Mouse (Mus musculus): ENCODE data around the gene Celf2.

Celf2 gene

GRCm38 (mm10) chr2:6545127-6545931, 964.0 kb downstream of the Celf2 start:
- no peak for DNase-seq (ENCODE audit: low spot score)

DNA sequence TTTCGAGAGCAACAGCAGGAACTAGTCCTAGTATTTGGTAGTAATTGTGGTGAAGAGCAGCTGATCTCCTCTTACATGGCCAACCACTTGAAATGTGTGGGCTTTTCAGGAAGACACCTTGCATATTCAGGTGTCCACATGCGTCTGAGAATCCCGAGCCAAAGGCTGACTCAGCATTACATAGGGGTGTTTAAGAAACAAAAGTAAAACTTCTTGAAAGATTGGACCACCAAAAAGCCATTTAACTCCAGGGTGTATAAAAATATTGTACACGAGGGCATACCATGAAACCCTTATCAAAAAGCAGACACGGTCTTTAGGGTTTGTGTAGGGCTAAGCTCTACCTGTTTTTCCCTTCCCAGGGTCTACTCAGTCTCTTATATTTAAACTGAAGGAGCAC, 965.7 kb downstream of the Celf2 start:
- no peak for DNase-seq (ENCODE audit: low spot score)

DNA sequence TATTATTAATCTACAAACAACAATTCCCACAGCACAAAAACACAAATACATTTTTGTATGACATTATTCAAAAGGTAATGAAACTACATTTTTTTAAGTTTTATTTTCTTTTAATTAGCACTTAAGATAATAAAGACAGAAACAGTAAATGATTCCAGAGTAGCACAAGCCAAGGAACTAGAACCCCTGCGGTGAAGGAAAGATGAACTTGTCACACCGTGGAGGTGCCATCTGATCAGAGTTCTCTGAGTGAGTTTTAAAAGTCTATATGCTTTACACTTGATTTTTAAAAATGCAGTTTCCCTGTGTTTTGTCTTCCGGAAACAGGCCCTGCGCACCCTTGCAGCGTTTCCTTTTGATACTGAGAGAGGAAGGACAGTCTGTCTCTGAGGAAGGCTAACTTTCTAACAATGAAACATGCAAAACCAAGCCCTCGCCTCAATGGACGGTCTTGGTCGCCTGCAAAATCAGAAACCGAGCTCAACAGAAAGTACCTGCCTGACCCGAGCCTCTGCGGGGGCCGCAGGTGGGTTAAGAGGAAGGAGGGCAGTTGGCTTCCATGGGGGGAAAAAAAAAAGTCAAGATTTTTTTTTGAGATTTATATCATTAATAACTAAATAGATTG, 966.7 kb downstream of the Celf2 start:
- DNase-seq (ENCODE audit: low spot score): no peak

DNA sequence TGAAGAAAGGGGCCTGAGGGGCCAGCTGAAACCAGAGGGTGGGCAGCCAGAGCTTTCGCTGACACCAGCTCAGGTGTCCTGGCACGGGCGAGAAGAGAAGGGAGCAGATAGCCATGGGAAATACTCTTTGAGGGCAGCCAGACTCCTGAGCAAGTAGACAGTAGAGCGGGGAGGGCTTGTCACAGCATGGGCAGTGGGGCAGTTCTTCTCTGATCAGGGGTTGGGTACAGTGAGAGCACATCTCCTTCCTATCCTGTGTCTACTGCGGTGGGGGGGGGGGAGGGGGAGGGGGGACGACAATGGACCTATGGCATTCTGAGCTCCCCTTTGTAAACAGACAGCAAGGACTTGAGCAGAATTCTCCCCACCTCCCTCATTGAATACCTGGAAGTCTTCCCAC, 968.5 kb downstream of the Celf2 start:
- DNase-seq (ENCODE audit: low spot score): no peak

DNA sequence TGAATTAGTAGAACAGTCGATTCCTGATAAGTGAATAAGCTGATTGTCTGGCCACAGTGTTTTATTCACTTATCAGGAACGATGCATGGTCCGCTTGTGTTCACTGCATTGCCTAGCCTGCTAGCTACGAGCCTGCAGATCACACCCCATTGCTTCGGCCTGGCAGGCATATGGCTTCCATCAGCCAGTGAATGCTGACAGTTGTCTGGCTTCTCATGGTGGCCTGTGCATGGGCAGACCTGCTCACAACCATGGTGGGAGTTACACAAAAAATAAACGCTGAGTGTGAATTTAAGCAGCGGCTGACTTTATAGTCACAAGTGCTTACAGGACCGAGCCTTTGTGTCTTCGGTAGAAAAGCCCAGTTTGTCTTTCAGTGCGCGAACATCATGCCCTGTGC, 969.3 kb downstream of the Celf2 start:
- DNase-seq (ENCODE audit: low spot score): no peak

DNA sequence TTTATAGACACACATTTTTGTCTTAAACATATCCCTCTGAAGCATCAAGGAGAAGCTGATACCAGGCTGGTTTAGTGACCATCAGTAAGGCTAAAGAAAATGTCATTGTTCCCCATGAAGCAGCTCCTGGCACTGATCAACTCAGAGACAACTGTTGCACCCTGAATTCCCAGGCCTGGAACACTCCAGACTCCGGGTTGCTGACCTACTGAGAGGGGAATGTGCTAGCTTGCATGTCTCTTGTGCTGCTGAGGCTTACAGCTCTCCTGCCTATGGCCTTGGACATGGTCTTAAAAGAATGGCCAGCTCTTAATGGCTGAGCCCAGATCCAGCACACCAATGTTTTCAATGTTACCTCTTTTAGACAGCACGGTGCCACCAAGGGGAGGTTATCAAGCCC, 970.9 kb downstream of the Celf2 start:
- no peak for DNase-seq (ENCODE audit: low spot score)

GRCm38 (mm10) chr2:6538031-6538430, 971.3 kb downstream of the Celf2 start:
- DNase-seq (ENCODE audit: low spot score): no peak

DNA sequence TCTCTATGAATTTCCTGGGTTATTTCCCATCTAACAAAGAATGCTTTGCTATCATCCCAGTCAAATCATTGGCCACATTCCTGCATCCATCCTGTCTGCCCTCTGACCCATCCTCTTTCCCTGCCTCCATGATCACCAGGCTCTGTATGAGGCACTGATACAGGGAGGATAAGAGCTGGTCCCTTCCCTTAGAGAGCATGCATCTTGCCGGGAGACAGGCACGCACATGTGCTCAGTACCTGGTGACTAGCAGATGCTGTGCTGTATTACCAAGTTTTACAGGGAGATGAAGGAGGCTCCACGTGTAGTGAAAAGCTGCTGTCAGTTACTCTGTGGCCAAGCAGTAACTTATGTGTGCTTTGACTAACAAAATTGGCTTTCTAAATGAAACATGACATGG, 972.0 kb downstream of the Celf2 start:
- DNase-seq (ENCODE audit: low spot score): no peak

DNA sequence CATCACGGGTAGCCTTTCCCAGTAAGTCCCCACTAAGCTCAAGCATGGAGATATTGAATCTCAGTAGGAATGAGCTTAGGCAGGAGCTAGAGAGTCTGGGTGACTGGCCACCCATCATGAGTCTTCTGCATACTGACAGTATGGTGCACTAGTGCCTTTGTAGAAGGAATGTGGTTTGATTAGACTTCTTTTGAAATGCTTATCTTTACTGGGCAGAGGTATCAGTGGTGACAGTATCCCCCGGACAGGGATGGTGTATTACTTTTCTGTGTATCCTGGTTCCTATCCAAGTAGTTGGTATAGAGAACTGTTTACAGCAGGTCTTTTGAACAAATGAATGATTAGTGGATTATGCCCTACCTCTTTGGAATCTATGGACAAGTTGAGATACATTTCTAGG, 973.0 kb downstream of the Celf2 start:
- no peak for DNase-seq (ENCODE audit: low spot score)

GRCm38 (mm10) chr2:6532341-6532740, 977.0 kb downstream of the Celf2 start:
- no peak for DNase-seq (ENCODE audit: low spot score)

DNA sequence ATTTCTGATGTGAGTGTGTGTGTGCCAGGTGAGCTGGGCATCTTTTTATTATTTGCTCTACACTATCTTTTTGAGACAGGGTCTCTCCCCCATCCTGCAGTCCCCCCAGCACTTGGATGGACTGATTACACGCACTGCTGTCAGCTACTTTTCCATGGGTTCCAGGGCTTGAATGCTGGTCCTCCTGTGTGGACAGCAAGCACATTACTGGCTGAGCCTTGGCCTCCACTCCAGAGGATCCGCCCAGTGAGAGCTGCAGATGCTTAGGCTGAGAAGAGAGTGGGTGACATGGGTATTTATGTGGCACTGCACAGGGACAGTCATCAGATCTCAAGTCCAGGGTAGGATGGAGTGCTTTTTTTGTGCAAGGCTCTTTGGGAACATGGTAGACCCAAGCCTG, 981.3 kb downstream of the Celf2 start:
- no peak for DNase-seq (ENCODE audit: low spot score)

GRCm38 (mm10) chr2:6526825-6527224, 982.5 kb downstream of the Celf2 start:
- no peak for DNase-seq (ENCODE audit: low spot score)

DNA sequence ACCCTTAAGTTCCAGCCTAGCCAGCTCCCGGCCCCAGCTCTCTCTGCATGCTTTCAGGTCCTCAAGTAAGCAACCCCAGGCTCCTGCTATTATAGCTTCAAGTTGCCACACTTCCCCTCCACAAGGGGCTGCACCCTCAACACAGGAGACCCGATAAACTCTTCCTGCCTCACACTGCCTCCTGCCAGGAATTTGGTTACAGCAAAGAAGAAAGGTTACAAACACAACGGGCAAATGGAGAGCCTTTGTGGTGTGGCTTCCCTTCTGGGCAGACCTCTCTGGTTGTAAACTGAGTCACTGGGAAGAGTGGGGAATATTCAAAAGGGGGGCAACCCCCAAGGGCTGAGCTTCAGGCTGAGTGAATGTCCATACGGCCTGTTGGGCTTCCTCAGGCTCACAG, 983.1 kb downstream of the Celf2 start:
- DNase-seq (ENCODE audit: low spot score): no peak

- DNase-seq (ENCODE audit: low spot score): no peak
These were observed 985.5 kb downstream of the Celf2 start for GRCm38 (mm10) chr2:6523924-6524300.

- no peak for DNase-seq (ENCODE audit: low spot score)
These were observed 986.0 kb downstream of the Celf2 start for GRCm38 (mm10) chr2:6523261-6523923.

DNA sequence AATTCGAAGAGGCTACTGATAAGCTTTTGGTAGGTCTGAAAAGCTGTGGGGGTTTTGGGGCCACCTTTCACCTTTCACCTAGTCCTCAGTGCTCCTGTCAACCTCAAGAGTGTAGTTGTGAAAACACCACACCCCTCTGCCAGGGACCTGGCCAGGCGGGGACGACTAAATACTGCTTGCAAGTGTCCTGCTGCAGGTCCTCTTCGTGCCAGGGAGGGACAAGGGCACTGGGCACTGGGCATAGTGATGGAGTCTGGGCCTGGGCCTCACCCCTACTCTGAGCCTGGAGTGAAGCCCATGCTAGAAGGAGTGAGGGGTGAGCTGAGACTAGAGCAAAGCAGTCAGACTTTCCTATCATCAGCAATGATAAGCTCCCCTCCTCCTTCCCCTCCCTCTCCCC, 987.0 kb downstream of the Celf2 start:
- DNase-seq (ENCODE audit: low spot score): no peak

DNA sequence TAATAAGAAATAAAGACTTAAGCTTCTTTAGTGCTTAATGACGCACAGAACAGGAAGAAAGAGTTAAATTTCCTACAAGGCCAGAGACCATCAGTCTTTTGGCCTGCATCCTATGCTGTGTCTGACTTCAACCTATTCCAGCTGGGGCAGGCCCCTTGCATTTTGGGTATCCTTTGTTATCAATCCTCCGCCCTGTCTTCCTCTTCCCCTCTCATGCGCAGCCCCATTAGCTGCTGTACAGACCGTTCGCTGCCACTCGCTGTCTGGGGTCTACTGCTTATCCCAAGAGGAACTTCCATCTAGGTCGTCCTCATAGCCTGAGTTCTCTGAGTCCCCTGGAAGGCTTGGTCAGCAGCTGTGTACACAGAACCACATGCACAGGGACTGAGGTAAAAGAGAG, 996.2 kb downstream of the Celf2 start:
- no peak for DNase-seq (ENCODE audit: low spot score)

- DNase-seq (ENCODE audit: low spot score): no peak
These were observed 1002.3 kb downstream of the Celf2 start for GRCm38 (mm10) chr2:6507071-6507470.

GRCm38 (mm10) chr2:6505979-6506811, 1003.2 kb downstream of the Celf2 start:
- DNase-seq (ENCODE audit: low spot score): no peak

DNA sequence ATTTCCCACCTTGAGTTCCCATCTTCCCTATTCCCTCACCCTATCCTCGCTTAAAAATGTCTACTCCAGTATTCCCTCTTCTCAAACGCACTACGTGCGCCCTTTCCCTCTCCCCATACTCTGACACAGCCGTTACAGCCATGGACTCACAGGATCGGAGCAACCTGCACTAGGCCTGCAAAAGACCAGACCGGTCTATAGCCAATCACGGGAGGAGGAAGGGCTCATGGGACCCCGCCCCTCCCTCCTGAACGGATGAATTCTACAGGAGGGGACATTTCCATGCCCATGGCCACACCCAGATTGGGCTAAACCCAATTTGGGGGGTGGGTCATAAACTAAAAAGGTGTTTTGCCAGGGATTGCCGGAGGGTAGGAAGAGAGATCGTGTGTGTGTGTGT, 1003.8 kb downstream of the Celf2 start:
- no peak for DNase-seq (ENCODE audit: low spot score)

- no peak for DNase-seq (ENCODE audit: low spot score)
These were observed 1011.3 kb downstream of the Celf2 start for GRCm38 (mm10) chr2:6498101-6498500.

GRCm38 (mm10) chr2:6497636-6498035, 1011.7 kb downstream of the Celf2 start:
- no peak for DNase-seq (ENCODE audit: low spot score)

All from urinary bladder, postnatal 25 days (tissue).